Mouse (Mus musculus): ENCODE results near the gene Frat2. TPM values are rescaled to one million over a fixed set of nuclear protein-coding genes. Genes with fewer than 3 reads are reported as not detected.
"Not testable (repeated sequence)": the region's sequence is repeated elsewhere in the genome, so short reads cannot be mapped to it uniquely, and the experiment has no call there.

Frat2 gene
- 10.2 and 11.7 TPM in 2 replicates for polyA plus RNA-seq (2015; fragmentation: Nextera tagmentation; extraction: Ambion mirVana)

DNA sequence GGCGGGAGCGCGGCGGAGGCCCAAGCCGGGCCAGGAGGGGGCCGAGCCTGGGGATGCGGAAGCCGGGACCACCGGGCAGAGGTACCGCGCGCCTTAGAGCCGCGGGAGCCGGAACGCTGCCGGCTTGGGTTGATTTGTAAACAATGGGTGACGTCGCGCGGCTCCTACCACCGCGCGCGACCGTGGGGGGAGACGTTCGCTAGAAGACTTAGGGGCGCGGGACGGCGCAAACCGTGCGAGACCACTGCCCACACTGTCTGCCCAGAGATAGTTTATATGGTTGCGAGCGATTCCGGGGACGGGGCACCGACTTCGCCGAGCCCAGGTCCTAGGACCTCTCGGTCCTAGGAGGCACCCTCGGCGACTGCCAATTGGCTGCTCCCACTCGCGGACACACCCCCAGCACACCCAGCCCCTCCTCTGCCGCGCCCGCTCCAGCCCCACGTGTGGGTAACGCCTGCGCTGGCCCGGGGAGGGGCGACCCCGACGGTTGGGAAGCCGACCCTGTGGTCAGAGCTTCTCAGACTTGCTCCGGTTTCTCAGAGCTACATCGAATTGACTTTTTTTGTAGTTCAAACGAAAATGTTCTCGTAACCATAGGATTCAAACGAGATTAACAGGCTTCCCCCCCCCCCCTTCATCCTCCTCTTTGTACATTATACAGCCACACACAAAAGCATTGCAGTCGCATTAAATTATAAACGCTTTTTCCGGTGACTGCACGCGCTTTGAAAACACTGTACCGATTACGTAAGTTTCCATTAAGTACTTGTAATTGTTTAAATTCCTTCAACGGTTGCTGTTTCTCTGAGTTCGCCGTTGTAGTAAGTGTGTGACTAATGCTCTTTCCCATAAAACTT, at the start of gene Frat2:
Gene Frat2 (minus strand): TSS at position 141 of the 860 bp plus-strand sequence.
- peak within 1 kb of the TSS; percentile 75 for H3K4me3 ChIP-seq
- H3K4me2 ChIP-seq, result peak within 1 kb of the TSS; percentile 80
- H3K27ac ChIP-seq (replicated peaks), result peak within 1 kb of the TSS; percentile 95
- H3K9ac ChIP-seq, result peak within 1 kb of the TSS; percentile 89
- ATAC-seq (ENCODE audit: low read depth), result peak; percentile 92
- peaks cover 49% of the 10 kb centered on the region for H3K4me1 ChIP-seq (replicated peaks)
- no peaks in the 10 kb centered on the region for H3K9me3 ChIP-seq
- no peaks in the 10 kb centered on the region for H3K27me3 ChIP-seq
- H3K36me3 ChIP-seq, result no peaks in the 10 kb centered on the region
- WGBS, result under 1% methylated on average over 72 of the region's 72 CpGs

DNA sequence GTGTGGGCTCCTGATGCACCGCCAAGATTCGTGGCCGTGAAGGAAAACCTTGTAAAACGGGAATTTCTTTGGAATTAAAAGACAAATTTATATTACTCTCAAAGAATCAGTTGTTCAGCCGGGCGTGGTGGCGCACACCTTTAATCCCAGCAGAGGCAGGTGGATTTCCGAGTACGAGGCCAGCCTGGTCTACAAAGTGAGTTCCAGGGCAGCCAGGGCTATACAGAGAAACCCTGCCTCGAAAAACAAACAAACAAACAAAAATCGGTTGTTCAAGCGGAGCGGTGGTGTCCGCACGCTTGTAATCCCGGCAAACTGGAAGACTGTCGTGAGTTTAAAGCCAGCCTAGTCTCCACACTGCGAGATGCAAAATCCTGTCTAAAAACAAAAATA, 48.4 kb upstream of the Frat2 start:
- peaks cover 19% of the 10 kb centered on the region for H3K4me1 ChIP-seq (replicated peaks)
- peak overlapping the region; percentile 94 for H3K4me2 ChIP-seq
- H3K9ac ChIP-seq, result peak overlapping the region; percentile 73
- 19% methylated on average over 18 of the region's 18 CpGs for WGBS
- no peaks in the 10 kb centered on the region for H3K9me3 ChIP-seq
- ATAC-seq (ENCODE audit: low read depth), result peak; percentile 41; the same call in 1 of the 2 replicates
- peaks cover 7% of the 10 kb centered on the region; the same call in 1 of the 2 replicates for H3K36me3 ChIP-seq
- H3K27me3 ChIP-seq, result no peaks in the 10 kb centered on the region
- no peak overlapping the region for H3K27ac ChIP-seq (replicated peaks)
- H3K4me3 ChIP-seq, result peak overlapping the region; percentile 62

DNA sequence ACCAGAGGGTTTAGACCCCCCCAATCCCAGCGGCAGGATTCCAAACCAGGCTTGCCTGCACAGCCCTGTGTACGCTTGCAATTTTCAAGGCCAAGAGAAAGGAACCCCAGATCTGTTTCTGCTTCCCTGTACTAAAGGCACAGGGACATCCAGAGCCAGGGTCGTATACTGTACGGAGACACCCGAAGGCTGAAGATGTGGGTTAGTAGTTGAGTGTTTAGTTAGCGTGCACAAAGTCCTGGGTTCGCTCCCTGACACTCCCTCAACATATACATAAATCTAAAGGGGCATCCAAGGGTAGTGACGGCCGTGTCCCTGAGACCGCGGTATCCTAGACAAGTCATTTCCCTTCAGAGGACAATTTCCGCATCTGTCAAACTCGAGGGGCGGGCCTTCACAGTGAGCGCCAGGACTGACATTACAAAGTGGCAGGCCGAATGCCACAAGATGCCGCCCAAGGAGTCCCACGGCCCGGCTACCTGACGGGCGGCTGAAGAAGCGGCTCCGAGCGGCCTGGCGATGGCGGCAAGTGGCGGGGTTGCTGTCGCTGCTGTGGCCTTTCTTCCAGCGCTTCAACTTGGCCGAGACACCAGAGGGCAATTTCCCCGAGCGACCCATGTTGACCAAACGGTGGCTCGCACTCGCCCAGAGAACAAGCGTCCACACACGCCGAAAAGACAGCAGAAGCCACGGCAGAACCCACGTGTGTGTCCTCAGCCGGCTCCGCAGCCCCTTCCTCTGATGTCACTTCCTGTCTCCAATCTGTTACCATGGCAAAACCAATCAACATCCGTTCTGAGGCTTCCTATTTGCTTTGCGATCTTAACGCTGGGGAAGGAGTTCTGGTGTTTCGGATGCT, 47.8 kb upstream of the Frat2 start, which contains the start of gene Rrp12:
Gene Rrp12 (minus strand): TSS at position 714 of the 859 bp plus-strand sequence.
- Histone ChIP-seq H3K36me3 (peaks cover 13% of the 10 kb centered on the region; the same call in 1 of the 2 replicates), H3K9me3 (no peaks in the 10 kb centered on the region), H3K27me3 (no peaks in the 10 kb centered on the region), H3K4me3 (peak within 1 kb of the TSS; percentile 62), H3K4me1 (replicated peaks) (peaks cover 19% of the 10 kb centered on the region), H3K4me2 (peak within 1 kb of the TSS; percentile 94), H3K27ac (replicated peaks) (0 out of 2 replicates have a peak within 1 kb of the TSS, but pooled peaks have one; percentile 1), H3K9ac (peak within 1 kb of the TSS; percentile 73)
- 1% methylated on average over 46 of the region's 46 CpGs for WGBS
- ATAC-seq (ENCODE audit: low read depth), result peak; percentile 93

DNA sequence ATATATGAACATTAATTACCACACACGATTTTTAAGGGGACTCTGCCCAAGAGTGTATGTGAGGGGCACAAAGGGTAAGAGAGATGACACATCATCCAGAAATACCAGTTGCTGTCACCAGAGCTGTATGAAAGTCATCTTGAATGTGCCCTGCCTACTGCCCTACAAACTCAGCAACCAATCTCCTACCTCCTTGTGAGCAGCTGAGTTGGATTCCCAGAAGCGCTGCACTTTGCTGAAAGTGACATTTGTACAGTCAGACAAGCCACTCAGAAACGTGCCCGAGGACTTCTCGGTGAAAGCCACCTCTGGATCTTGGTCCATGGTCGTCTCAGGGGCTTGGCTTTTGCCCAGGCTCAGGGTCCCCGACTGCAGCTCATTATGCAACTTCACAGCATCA, 47.0 kb upstream of the Frat2 start:
- Histone ChIP-seq H3K4me3 (peak overlapping the region; percentile 62), H3K36me3 (peaks cover 19% of the 10 kb centered on the region), H3K27me3 (no peaks in the 10 kb centered on the region), H3K4me1 (replicated peaks) (peaks cover 19% of the 10 kb centered on the region), H3K9ac (peak overlapping the region; percentile 73), H3K4me2 (peak overlapping the region; percentile 94), H3K9me3 (no peaks in the 10 kb centered on the region), H3K27ac (replicated peaks) (no peak overlapping the region)
- ATAC-seq (ENCODE audit: low read depth), result no peak
- 50% methylated on average over 7 of the region's 7 CpGs for WGBS

- no peak overlapping the region for H3K4me3 ChIP-seq
- peaks cover 85% of the 10 kb centered on the region for H3K36me3 ChIP-seq
- no peaks in the 10 kb centered on the region for H3K9me3 ChIP-seq
- no peaks in the 10 kb centered on the region for H3K4me1 ChIP-seq (replicated peaks)
- H3K9ac ChIP-seq, result no peak overlapping the region
- no peak overlapping the region for H3K27ac ChIP-seq (replicated peaks)
- ATAC-seq (ENCODE audit: low read depth), result no peak
- H3K4me2 ChIP-seq, result no peak overlapping the region
- H3K27me3 ChIP-seq, result no peaks in the 10 kb centered on the region
Measured at GRCm38 (mm10) chr19:41888191-41888590, 40.3 kb upstream of the Frat2 start.

- H3K9ac ChIP-seq, result no peak overlapping the region
- no peak overlapping the region for H3K4me3 ChIP-seq
- H3K27ac ChIP-seq (replicated peaks), result no peak overlapping the region
- WGBS, result 92% methylated on average over 9 of the region's 9 CpGs
- H3K4me1 ChIP-seq (replicated peaks), result no peaks in the 10 kb centered on the region
- H3K4me2 ChIP-seq, result no peak overlapping the region
- H3K9me3 ChIP-seq, result no peaks in the 10 kb centered on the region
- no peak for ATAC-seq (ENCODE audit: low read depth)
- no peaks in the 10 kb centered on the region for H3K27me3 ChIP-seq
- peaks cover 84% of the 10 kb centered on the region for H3K36me3 ChIP-seq
Measured at GRCm38 (mm10) chr19:41883882-41884281, 36.0 kb upstream of the Frat2 start.

GRCm38 (mm10) chr19:41881842-41882241, 33.9 kb upstream of the Frat2 start:
- Histone ChIP-seq H3K4me2 (no peak overlapping the region), H3K36me3 (peaks cover 82% of the 10 kb centered on the region), H3K9ac (no peak overlapping the region), H3K4me3 (no peak overlapping the region), H3K4me1 (replicated peaks) (no peaks in the 10 kb centered on the region), H3K9me3 (no peaks in the 10 kb centered on the region), H3K27ac (replicated peaks) (no peak overlapping the region), H3K27me3 (no peaks in the 10 kb centered on the region)
- ATAC-seq (ENCODE audit: low read depth), result no peak
- WGBS, result 98% methylated on average over 4 of the region's 4 CpGs

DNA sequence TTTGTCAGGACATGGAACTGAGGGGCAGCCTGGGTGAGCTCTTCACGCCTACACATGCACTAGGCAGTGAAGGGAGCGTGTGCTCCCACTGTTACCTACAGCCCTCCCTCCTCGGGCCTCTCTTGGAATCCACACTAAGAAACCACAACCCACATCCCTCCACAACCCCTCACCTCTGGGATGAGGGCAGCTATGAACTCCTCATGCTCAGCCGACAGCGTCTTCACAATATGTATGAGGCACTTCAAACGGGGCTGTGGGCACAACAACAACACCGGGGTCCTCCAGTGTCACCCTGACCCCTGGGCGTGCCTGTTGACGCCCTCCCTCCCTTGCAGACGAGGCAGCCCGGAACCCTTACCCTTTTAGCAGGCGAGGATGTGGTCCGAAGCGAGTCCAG, 26.4 kb upstream of the Frat2 start:
- Histone ChIP-seq H3K9ac (no peak overlapping the region), H3K4me2 (no peak overlapping the region), H3K4me1 (replicated peaks) (no peaks in the 10 kb centered on the region), H3K4me3 (no peak overlapping the region), H3K9me3 (no peaks in the 10 kb centered on the region), H3K27me3 (no peaks in the 10 kb centered on the region), H3K36me3 (peaks cover 92% of the 10 kb centered on the region), H3K27ac (replicated peaks) (no peak overlapping the region)
- 91% methylated on average over 14 of the region's 14 CpGs for WGBS
- ATAC-seq (ENCODE audit: low read depth), result no peak

GRCm38 (mm10) chr19:41872285-41872684, 24.4 kb upstream of the Frat2 start:
- 93% methylated on average over 2 of the region's 2 CpGs for WGBS
- H3K4me1 ChIP-seq (replicated peaks), result no peaks in the 10 kb centered on the region
- H3K9ac ChIP-seq, result no peak overlapping the region
- H3K4me3 ChIP-seq, result no peak overlapping the region
- H3K27me3 ChIP-seq, result no peaks in the 10 kb centered on the region
- no peak overlapping the region for H3K27ac ChIP-seq (replicated peaks)
- H3K4me2 ChIP-seq, result no peak overlapping the region
- no peak for ATAC-seq (ENCODE audit: low read depth)
- H3K36me3 ChIP-seq, result peaks cover 96% of the 10 kb centered on the region
- no peaks in the 10 kb centered on the region for H3K9me3 ChIP-seq

DNA sequence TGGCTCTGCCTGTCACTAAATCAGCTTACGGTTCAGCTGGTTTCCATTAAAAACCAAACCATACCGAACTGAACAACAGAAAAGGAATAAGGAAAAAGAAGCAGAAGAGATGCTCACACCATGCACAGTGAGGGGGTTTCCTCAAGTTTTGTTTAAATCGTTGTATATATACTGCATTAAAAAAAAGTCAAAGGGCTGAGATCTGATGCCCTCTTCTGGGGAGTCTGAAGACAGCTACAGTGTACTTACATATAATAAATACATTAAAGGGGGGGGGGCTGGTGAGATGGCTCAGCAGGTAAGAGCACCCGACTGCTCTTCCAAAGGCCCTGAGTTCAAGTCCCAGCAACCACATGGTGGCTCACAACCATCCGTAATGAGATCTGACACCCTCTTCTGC, 22.0 kb upstream of the Frat2 start:
- peaks cover 97% of the 10 kb centered on the region for H3K36me3 ChIP-seq
- H3K9me3 ChIP-seq; H3K27ac ChIP-seq (replicated peaks); H3K4me1 ChIP-seq (replicated peaks); H3K9ac ChIP-seq; ATAC-seq (ENCODE audit: low read depth); H3K4me3 ChIP-seq; H3K4me2 ChIP-seq; H3K27me3 ChIP-seq: not testable (repeated sequence)
- 84% methylated on average over 5 of the region's 5 CpGs for WGBS

GRCm38 (mm10) chr19:41869296-41869695, 21.4 kb upstream of the Frat2 start:
- WGBS, result 94% methylated on average over 5 of the region's 5 CpGs
- Histone ChIP-seq H3K9ac (no peak overlapping the region), H3K4me1 (replicated peaks) (no peaks in the 10 kb centered on the region), H3K27ac (replicated peaks) (no peak overlapping the region), H3K4me3 (no peak overlapping the region), H3K9me3 (no peaks in the 10 kb centered on the region), H3K4me2 (no peak overlapping the region), H3K27me3 (no peaks in the 10 kb centered on the region), H3K36me3 (peaks cover 96% of the 10 kb centered on the region)
- ATAC-seq (ENCODE audit: low read depth), result no peak

DNA sequence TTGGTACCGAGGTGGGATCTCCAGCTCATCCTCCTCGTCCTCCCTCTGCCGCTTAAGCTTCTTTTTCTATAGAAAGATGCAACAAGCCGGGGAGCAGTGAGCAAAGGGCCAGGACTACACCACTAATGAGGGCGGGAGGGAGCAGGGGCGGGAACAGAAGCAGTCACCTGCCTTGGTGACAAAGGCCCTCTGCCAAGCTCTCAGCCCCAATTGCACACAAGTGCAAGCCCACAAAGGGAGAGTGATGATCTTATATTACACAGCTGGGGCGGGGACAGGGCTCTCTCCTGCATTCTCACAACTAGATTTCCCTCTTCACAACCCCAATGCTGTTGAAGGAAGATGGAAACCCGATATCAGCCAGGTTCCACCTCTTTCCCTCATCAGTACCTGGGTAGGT, 18.8 kb upstream of the Frat2 start:
- Histone ChIP-seq H3K4me1 (replicated peaks) (no peaks in the 10 kb centered on the region), H3K4me3 (no peak overlapping the region), H3K27me3 (no peaks in the 10 kb centered on the region), H3K9ac (no peak overlapping the region), H3K36me3 (peaks cover 95% of the 10 kb centered on the region), H3K4me2 (no peak overlapping the region), H3K27ac (replicated peaks) (no peak overlapping the region), H3K9me3 (no peaks in the 10 kb centered on the region)
- WGBS, result 84% methylated on average over 8 of the region's 8 CpGs
- no peak for ATAC-seq (ENCODE audit: low read depth)

Data from neural tube, embryonic 13.5 days (tissue).